Mouse (Mus musculus): ENCODE measurements around the gene Vps26c.

Gene Vps26c

DNA sequence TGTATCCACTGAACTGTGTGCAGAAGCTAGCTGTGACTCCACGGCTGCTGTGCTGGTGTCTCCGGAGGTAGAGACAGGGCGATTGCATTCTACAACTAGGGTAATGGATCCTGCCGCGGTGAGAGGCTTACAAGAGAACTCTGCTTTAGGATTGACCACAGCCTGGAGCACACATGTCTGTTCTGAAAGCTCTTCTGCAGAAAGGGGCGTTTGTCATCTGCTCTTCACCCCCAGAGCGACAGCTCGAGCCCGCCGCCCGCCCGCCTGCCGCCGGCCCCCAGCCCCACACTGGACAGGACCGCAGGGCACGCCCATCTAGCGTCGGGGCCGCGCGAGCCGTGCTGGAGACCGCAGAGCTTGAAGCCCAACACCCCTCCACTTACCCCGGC lies 681 bp downstream of the Vps26c start:
- ChIA-PET CTCF (interaction anchor here in 1 of 4 experiments (1.3 kb wide), 1 partner anchor 212 kb away, joined by 4 read pairs; the partner anchor contains the start of gene Hlcs), POLR2A (interaction anchor here in 3 of 4 experiments (0.6 to 3.8 kb wide), 39 partner anchors 10 to 348 kb away, joined by 3 to 49 read pairs (median 4); partner anchors contain the start of gene Pigp (in 1 of the 3))

DNA sequence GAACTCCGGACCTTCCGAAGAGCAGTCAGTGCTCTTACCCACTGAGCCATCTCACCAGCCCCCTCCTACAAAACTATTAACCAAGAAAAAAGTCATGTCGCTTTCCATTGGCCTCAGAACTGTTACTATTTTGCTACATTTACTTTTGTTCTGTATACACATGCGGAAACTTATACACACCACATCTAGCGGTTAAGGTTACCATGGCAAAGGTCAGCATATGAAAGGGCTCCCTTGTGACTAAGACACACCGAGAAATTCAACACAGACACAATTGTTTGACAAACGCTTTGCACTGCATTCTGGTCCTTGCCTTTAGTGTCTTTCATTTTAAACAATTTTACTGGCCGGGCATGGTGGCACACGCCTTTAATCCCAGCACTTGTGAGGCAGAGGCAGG lies 1.9 kb downstream of the Vps26c start:
- POLR2A ChIA-PET, result interaction anchor here (0.5 to 3.8 kb wide), 20 partner anchors 8 to 330 kb away, joined by 3 to 49 read pairs (median 4); no protein-coding TSS in a partner anchor
- CTCF ChIA-PET, result interaction anchor here in 1 of 4 experiments (1.3 kb wide), 1 partner anchor 211 kb away, joined by 4 read pairs; the partner anchor contains the start of gene Hlcs

DNA sequence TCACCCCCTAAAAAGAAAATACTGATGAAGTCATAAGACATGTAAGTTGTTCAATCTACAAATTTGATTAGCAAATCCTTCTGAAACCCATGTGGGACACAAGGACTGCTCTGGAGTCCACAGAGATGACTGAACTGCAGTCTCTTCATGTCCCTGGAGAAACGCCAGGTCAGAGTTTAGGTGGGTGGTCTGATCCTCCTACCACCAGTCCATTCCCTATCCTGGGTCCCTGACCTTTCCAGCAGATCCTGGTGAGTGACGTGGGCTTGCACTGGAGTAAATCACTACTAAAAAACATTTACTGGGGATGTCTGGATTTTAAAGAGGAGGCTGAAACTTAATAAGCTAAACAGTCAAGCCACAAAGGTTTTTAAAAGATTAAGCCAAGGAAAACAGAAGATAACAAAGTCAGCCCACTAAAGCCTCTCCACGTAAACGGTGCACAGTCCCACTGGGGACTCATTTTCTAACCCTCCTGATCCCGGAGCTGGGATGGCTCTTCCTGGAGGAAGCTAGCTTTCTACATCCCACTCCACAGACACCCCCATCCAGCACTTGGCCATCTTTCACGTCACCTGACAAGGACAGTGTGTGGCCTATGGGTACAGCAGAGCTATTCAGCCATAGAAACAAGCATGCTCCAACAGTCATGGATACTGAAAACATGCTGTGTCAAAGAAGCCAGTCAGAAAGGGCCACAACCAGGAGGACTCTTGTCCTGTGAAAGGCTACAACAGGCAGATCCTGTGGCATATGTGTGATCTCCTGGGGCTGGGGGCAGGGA lies 2.8 kb downstream of the Vps26c start:
- ChIA-PET CTCF (no interaction called here), POLR2A (interaction anchor here in 3 of 4 experiments (0.5 to 2.8 kb wide), 12 partner anchors 8 to 333 kb away, joined by 3 to 12 read pairs (median 3); no protein-coding TSS in a partner anchor)

DNA sequence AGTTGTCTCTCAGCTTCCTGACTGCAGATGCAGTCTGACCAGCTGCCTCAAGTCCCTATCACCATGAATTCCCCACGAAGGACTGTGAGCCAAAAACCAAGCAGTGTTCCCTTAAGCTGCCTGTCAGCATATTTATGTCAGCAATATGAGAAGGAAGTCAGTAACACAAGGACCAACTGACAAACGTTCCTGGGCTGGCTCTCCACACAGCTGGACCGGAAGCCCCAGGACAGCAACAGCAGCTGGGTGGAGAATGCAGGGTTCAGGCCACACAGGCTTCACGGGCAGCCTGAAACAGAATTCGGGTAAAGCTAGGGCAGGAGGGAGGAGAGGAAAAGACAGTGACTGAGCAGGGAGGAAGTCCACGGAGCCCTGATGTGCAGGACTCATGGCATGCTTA lies 7.6 kb downstream of the Vps26c start:
- POLR2A ChIA-PET, result interaction anchor here in 3 of 4 experiments (0.6 to 2.1 kb wide), 8 partner anchors 8 to 1464 kb away, joined by 3 to 5 read pairs (median 4); partner anchors contain the start of gene Vps26c (in 2 of the 3)

DNA sequence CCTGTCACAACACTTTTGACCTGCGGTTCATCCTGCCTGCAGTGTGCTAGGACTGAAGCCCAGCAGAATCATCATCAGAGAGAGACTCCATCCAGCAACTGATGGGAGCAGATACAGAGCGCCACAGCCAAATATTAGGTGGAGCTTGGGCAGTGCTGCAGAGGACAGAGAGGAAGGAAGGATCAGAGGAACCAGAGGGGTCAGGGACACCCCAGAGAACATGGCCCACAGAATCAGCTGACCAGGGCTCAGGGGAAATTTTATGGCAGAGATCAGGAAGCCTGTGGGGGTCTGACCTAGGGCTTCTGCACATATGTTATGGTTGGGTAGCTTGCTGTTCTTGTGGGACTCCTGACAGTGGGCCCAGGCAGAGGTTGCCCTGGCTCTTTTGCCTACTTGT lies 9.0 kb downstream of the Vps26c start:
- POLR2A ChIA-PET, result interaction anchor here in 2 of 4 experiments (0.6 to 3.5 kb wide), 5 partner anchors 9 to 242 kb away, joined by 3 to 23 read pairs (median 3); partner anchors contain the start of gene Vps26c (in 1 of the 2)
- CTCF ChIA-PET, result no interaction called here

More for the DNA sequence above, 7.6 kb downstream of the Vps26c start:
- CTCF ChIA-PET, result no interaction called here

DNA sequence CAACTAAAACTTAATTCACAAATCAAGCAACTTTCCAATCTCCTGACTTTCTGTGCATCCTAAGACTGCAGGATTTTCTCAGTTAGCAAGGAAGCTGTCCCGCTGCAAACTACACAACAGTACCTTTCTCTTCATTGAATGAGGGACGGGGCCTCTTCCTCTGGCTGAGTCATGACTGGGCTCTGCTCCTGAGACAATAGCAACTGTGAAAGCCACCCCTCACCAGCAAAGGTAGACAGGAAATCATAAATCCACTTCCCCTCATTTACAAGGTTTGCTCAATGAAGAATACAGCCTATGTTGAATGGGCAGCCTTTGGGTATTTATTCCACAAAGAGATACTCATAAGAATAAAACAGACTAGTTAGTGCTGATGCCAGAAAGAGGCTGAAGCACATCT lies 16.6 kb downstream of the Vps26c start:
- POLR2A ChIA-PET, result interaction anchor here in 1 of 4 experiments (0.7 kb wide), 1 partner anchor 35 kb away, joined by 4 read pairs; no protein-coding TSS in a partner anchor
- CTCF ChIA-PET, result no interaction called here

DNA sequence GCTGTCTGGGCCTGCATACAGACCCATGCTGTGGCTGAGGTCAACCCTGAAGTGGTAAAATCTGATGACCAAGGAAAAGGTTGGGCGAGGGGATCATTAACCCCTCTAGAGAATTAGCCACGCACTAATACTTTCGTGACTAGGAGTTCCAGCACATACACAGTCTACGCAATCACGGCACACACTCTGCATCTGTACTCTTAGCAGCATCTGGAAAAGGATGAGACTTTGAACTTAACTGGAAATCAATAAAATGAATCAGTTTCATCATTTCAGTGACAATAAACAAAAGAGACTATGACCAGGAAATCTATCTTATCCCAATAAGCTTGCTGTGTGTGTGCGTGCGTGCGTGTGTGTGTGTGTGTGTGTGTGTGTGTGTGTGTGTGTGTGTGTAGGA lies 17.9 kb downstream of the Vps26c start:
- POLR2A ChIA-PET, result interaction anchor here (0.5 to 1.8 kb wide), 8 partner anchors 8 to 591 kb away, joined by 3 to 8 read pairs (median 3); no protein-coding TSS in a partner anchor
- CTCF ChIA-PET, result interaction anchor here in 1 of 4 experiments (0.6 kb wide), 1 partner anchor 290 kb away, joined by 3 read pairs; no protein-coding TSS in a partner anchor

DNA sequence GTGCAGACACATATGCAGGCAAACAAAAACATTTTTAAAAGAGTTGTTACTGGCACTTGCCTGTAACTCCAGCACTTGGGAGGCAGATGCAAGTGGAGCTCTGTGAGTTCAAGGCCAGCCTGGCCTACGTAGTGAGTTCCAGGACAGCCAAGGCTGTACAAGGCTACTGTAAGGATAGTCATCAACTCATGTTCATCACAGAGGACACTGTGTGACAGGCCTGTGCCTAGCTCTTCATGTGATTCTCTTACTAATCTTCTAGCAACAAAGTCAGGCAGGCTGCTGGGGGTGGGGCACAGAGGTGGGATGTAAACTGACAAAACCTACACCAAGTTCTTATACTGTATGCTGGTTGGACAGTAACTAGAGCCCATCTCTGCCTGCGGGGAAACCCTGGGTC lies 19.6 kb downstream of the Vps26c start:
- POLR2A ChIA-PET, result interaction anchor here in 1 of 4 experiments (1.1 to 2.1 kb wide), 4 partner anchors 9 to 109 kb away, joined by 3 to 10 read pairs (median 5); partner anchors contain the start of gene Vps26c

DNA sequence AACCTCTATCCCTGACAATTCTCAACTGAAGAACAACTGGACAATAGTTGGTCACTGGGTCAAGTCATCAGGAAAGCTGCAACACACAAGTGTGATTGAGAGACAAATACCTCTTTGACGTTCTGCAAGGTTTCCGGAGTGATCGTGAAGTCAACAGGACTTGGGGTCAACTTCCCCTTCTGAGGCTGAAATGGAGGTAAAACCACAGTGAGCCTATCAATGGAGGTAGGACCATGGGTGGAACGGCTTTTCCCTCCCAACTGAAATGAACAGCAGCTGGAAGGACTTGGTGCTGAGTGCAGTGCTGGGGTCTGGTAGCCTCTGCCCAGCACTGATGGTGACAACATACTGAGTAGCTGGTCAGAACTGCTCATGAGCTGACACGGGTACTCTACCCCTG lies 22.4 kb downstream of the Vps26c start:
- ChIA-PET CTCF (no interaction called here), POLR2A (interaction anchor here in 3 of 4 experiments (0.7 to 1.2 kb wide), 3 partner anchors 14 to 208 kb away, joined by 3 to 4 read pairs (median 3); partner anchors contain the start of gene Vps26c (in 1 of the 3))

More for the DNA sequence above, 19.6 kb downstream of the Vps26c start:
- CTCF ChIA-PET, result interaction anchor here in 2 of 4 experiments (0.6 kb wide), 2 partner anchors 123 to 235 kb away, joined by 3 to 4 read pairs; no protein-coding TSS in a partner anchor

DNA sequence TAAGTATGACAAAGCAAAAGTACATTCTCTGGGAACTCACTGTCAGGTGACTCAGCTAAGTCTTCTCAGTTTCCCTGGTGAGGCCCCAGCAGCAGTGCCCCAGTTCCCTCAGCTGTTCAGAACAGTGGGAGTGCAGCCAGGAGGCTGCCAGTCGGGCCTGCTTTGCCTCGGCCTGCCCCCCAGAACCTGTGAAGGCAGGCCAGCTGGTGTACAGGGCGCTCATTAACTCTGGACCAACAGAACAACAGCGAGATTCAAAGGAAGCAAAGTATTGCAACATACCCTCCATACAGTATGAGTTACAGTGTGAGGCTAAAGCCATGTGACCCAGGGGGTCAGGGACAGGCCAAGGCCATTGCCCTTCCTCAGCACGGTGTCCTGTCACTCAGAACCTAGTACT lies 28.7 kb downstream of the Vps26c start:
- CTCF ChIA-PET, result no interaction called here
- POLR2A ChIA-PET, result interaction anchor here (0.8 to 2.3 kb wide), 7 partner anchors 8 to 54 kb away, joined by 3 to 8 read pairs (median 3); no protein-coding TSS in a partner anchor

DNA sequence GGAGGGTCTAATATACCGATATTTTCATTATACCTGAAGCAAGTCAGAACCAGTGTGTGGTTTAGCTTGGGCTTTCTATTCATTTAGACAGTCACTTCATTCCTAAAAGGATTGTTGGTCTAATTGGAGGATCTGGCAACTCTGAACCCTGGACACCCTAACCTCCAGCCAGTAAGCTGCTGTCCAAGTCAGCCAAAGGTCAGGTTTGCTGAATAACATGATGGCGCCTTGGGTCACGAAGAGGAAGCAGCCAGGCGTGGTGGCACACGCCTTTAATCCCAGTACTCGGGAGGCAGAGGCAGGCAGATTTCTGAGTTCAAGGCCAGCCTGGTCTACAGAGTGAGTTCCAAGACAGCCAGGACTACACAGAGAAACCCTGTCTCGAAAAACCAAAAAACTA lies 29.5 kb downstream of the Vps26c start:
- POLR2A ChIA-PET, result interaction anchor here (0.5 to 2.3 kb wide), 12 partner anchors 9 to 199 kb away, joined by 3 to 9 read pairs (median 4); partner anchors contain the start of gene Vps26c (in 1 of the 4)
- CTCF ChIA-PET, result interaction anchor here in 1 of 4 experiments (0.5 kb wide), 1 partner anchor 13 kb away, joined by 3 read pairs; no protein-coding TSS in a partner anchor

DNA sequence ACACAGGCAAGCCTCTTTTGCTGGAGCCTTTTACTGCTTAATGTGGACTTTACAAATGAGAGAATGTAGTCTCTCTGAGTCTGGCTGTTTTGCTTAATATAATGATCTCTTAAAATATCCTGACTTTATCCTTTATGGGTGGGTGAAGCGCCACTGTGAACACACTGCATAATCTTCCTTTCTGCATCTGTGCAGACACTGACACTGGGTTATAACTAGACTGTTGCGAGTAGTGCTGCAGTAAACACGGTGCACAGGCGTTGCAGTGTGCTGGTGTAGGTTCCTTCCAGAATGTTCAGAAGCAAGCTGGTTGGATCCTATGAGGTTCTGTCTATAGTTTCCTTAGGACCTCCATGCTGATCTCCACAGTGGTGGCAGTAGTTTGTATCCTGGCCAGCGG lies 37.3 kb downstream of the Vps26c start:
- ChIA-PET POLR2A (no interaction called here), CTCF (no interaction called here)

DNA sequence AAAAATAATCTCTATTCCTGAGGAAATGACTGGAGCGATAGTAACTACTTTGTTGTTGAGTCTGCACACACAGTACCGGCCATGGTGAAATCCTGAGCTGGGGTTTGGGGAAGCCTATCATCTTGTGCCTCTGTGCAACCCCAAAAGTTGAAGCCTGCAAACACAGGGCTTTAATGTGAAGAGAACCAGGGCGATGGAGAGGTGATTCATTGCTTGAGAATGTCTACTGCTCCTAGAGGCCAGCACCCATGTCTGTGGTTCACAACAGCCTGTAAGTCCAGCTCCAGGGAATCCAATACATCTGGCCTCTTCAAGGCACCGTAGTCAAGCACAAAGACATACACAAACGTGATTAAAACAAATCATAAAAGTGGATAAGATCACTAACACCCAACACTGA lies 39.3 kb downstream of the Vps26c start:
- ChIA-PET POLR2A (interaction anchor here in 1 of 4 experiments (0.6 to 1.8 kb wide), 4 partner anchors 10 to 65 kb away, joined by 3 to 8 read pairs (median 4); no protein-coding TSS in a partner anchor), CTCF (interaction anchor here in 1 of 4 experiments (1.1 kb wide), 1 partner anchor 9 kb away, joined by 3 read pairs; no protein-coding TSS in a partner anchor)

DNA sequence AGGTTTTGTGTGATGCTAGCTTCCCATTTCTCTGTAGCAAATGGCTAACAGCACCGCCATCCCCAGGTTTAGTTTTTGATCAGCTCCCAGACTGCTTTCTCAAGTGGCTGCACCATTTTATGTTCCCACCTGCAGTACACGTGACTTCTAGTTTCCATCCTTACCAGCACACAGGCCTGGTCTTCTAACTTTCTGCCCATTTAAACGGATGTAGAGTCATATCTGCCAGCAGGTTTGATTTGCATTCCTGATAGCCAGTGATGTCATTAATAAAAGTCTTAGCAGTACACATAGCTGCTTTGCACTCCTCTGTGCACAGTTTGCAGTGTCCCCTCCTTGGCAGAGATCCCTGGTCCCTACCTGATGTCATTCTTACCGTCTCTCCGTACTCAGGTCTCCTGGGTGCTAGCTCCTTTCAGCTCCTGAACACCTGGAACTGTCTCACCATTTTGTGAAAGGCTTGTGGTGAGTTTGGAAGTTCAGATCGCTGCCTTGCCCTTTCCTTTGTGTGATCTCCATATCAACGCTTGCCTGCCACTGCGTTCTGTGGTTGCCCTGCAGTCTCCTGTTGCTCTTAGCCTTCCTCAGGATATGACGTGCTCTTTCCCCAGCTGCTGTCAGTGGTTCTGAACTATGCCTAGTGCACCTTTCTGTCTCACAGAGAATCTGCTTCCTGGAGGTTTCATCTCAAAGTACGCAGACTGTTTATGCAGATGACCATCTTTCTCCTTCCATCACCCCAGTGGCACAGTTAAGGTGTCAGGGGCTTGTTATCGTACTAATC lies 41.7 kb downstream of the Vps26c start:
- ChIA-PET POLR2A (interaction anchor here in 2 of 4 experiments (0.8 to 1.0 kb wide), 3 partner anchors 9 to 11 kb away, joined by 3 read pairs; no protein-coding TSS in a partner anchor), CTCF (no interaction called here)

DNA sequence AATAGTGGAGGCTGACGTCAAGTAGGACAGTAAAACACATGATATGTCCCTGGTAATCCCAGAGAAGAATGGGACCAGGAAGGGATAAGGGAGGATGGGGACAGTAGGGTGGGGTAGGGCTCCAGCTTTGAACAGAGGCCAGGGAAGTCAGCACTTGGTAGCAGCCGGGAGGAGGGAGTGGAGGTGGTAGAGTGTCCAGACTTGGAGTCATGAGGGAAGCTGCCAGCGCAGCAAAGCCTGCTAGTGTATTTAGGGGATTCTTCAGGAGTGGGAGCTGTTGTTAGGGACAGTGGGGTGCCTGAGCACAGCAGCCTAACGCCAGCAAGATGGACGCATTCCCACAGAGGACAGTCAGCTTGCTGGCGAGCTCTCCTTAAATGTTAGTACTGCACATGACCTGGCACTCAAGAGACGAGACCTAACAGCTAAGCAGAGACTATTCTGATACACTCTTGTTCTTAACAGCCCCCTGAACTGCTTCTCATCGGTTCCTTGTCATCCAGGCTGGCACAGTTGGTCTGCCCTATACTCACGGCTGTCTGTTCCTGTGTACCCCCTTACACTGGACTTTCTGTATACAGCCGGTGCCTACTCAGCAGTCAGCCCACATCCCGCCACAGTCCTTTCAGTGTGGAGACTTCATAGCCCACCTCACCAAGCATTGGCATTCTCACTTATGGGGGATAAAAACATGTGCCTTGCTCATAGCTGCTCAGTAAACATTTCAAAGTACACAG lies 53.4 kb downstream of the Vps26c start:
- CTCF ChIA-PET, result interaction anchor here in 3 of 4 experiments (0.6 to 0.7 kb wide), 3 partner anchors 8 to 87 kb away, joined by 3 to 4 read pairs (median 4); no protein-coding TSS in a partner anchor
- POLR2A ChIA-PET, result interaction anchor here in 2 of 4 experiments (0.6 to 2.2 kb wide), 6 partner anchors 11 to 777 kb away, joined by 3 to 6 read pairs (median 3); partner anchors contain the start of gene Vps26c (in 1 of the 2)

DNA sequence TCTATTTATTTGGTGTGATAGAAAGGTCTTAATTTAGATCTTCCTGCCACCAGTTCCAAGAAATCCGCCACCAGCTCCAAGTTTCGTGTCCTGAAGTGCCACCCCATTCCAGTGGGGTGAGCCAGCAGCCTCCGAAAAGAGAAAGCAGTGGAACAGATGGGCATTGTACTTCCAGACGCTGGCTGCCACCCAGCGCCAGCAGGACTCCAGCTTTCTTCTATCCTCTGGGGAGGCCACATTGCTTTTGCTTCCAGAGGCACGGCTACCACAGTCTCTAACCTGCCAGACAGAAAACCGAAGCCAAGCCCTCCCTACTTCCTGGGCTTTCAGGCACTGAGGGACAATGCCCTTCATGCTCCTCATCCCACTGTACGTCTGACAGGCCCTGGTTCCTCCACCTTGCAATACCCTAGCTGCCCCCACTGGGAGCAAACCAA lies 54.1 kb downstream of the Vps26c start:
- CTCF ChIA-PET, result interaction anchor here in 1 of 4 experiments (0.7 kb wide), 1 partner anchor 36 kb away, joined by 4 read pairs; no protein-coding TSS in a partner anchor
- POLR2A ChIA-PET, result interaction anchor here in 2 of 4 experiments (1.0 to 1.3 kb wide), 4 partner anchors 10 to 68 kb away, joined by 3 read pairs; partner anchors contain the start of gene Vps26c (in 1 of the 2)

DNA sequence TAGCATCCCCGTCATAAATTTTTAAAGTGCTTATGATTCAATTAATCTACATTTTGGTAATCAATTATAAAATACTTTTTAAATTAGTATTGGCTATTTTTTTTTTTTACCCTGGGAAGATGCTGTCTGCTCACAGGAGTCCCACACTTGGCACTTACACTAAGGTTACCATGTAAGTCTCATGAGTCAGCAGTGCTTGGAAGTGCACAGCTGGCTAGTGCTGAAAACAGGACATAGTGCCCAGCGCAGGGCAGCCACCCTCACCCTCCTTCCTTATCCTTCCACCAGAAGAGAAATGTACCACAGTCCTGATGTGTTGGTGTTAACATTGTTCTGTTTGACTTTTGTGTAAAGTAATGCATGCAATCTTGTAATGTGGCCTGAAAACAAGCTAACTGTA lies 58.2 kb downstream of the Vps26c start:
- POLR2A ChIA-PET, result interaction anchor here in 2 of 4 experiments (1.0 to 1.5 kb wide), 3 partner anchors 10 to 101 kb away, joined by 4 to 8 read pairs (median 4); no protein-coding TSS in a partner anchor
- CTCF ChIA-PET, result interaction anchor here in 1 of 4 experiments (0.8 kb wide), 1 partner anchor 19 kb away, joined by 3 read pairs; no protein-coding TSS in a partner anchor

Data from embryonic stem cell, embryonic (primary cell).